Mouse (Mus musculus): ENCODE results near the gene Osbpl5. TPM values are rescaled to one million over a fixed set of nuclear protein-coding genes. Genes with fewer than 3 reads are reported as not detected.
"Not testable (repeated sequence)": the region's sequence is repeated elsewhere in the genome, so short reads cannot be mapped to it uniquely, and the experiment has no call there.

Gene Osbpl5
- polyA plus RNA-seq, 1 experiment from 2014 or later, result 11.9 TPM

GRCm38 (mm10) chr7:143649034-143649768 is 107.6 kb downstream of the Osbpl5 start, which contains the start of gene Tnfrsf22:
Tnfrsf22 (minus strand) TSS chr7:143649661.
- H3K27ac ChIP-seq (replicated peaks; ENCODE audit: low read depth, low read length), result no peak within 1 kb of the TSS
- no peaks in the 10 kb centered on the region for H3K27me3 ChIP-seq (ENCODE audit: control insufficient read depth, insufficient read depth, low read length)
- no peaks in the 10 kb centered on the region for H3K36me3 ChIP-seq (replicated peaks; ENCODE audit: control insufficient read depth, insufficient read depth, low read depth, low read length)
- no peaks in the 10 kb centered on the region for H3K4me1 ChIP-seq (ENCODE audit: control insufficient read depth, insufficient read depth, low read length)
- DNase-seq (ENCODE audit: low spot score) (peak; percentile 91), ATAC-seq (replicated peaks; ENCODE audit: insufficient number of reproducible peaks, low FRiP score, low TSS enrichment, low read depth) (peak; percentile 94)
- 3% methylated on average over 39 of the region's 39 CpGs for WGBS
- peak within 1 kb of the TSS; percentile 66 for H3K4me3 ChIP-seq (ENCODE audit: low read depth, low read length)
- peak within 1 kb of the TSS; percentile 88 for H3K4me2 ChIP-seq (ENCODE audit: low read depth, low read length)
- no peaks in the 10 kb centered on the region for H3K9me3 ChIP-seq (replicated peaks; ENCODE audit: control insufficient read depth, low read length)
- peak within 1 kb of the TSS; percentile 68 for H3K9ac ChIP-seq (replicated peaks; ENCODE audit: low read length)

GRCm38 (mm10) chr7:143643949-143644348 is 112.8 kb downstream of the Osbpl5 start:
- ATAC-seq (replicated peaks; ENCODE audit: insufficient number of reproducible peaks, low FRiP score, low TSS enrichment, low read depth), result not testable (repeated sequence)

More at GRCm38 (mm10) chr7:143643949-143644348, 112.8 kb downstream of the Osbpl5 start:
- not testable (repeated sequence) for H3K4me1 ChIP-seq (ENCODE audit: control insufficient read depth, insufficient read depth, low read length); H3K27ac ChIP-seq (replicated peaks; ENCODE audit: low read depth, low read length); H3K4me3 ChIP-seq (ENCODE audit: low read depth, low read length); H3K9ac ChIP-seq (replicated peaks; ENCODE audit: low read length); H3K27me3 ChIP-seq (ENCODE audit: control insufficient read depth, insufficient read depth, low read length); H3K9me3 ChIP-seq (replicated peaks; ENCODE audit: control insufficient read depth, low read length); H3K4me2 ChIP-seq (ENCODE audit: low read depth, low read length); DNase-seq (ENCODE audit: low spot score); H3K36me3 ChIP-seq (replicated peaks; ENCODE audit: control insufficient read depth, insufficient read depth, low read depth, low read length)
- whole genome bisulfite sequencing, result 88% methylated on average over 2 of the region's 2 CpGs

Small RNAs within 50 kb of the gene (microRNA-seq; reads per million reads assigned to microRNA genes)
- gene Gm22064 (ENCODE audit: borderline number of aligned reads), result not detected

Other genes starting within 250 kb of the Osbpl5 start
- 178 and 197 TPM in 2 replicates for gene Nap1l4, start 207.9 kb downstream of the Osbpl5 start, polyA plus RNA-seq (2014; fragmentation: Nextera tagmentation; extraction: Ambion mirVana)
- 55.9 and 56.7 TPM in 2 replicates for gene Cars, start 156.9 kb downstream of the Osbpl5 start, polyA plus RNA-seq (2014; fragmentation: Nextera tagmentation; extraction: Ambion mirVana)
- gene Tnfrsf26, start 128.3 kb downstream of the Osbpl5 start, polyA plus RNA-seq (2014; fragmentation: Nextera tagmentation; extraction: Ambion mirVana), result 0.07 and 0.08 TPM in 2 replicates
- 8.3 and 11.5 TPM in 2 replicates for gene Tnfrsf22, start 107.3 kb downstream of the Osbpl5 start, polyA plus RNA-seq (2014; fragmentation: Nextera tagmentation; extraction: Ambion mirVana)
- 0.43 and 0.59 TPM in 2 replicates for gene Tnfrsf23, start 71.1 kb downstream of the Osbpl5 start, polyA plus RNA-seq (2014; fragmentation: Nextera tagmentation; extraction: Ambion mirVana)
- not detected in 2 replicates for gene Mrgprg, start 10.0 kb upstream of the Osbpl5 start, polyA plus RNA-seq (2014; fragmentation: Nextera tagmentation; extraction: Ambion mirVana)
- gene Mrgpre, start 27.5 kb upstream of the Osbpl5 start, polyA plus RNA-seq (2014; fragmentation: Nextera tagmentation; extraction: Ambion mirVana), result 1.4 and 1.7 TPM in 2 replicates
- 7.3 and 7.5 TPM in 2 replicates for gene Nadsyn1, start 65.9 kb upstream of the Osbpl5 start, polyA plus RNA-seq (2014; fragmentation: Nextera tagmentation; extraction: Ambion mirVana)
- gene Dhcr7, start 66.2 kb upstream of the Osbpl5 start, polyA plus RNA-seq (2014; fragmentation: Nextera tagmentation; extraction: Ambion mirVana), result 56.4 and 66.4 TPM in 2 replicates
- not detected in 2 replicates for gene Gm498, start 109.9 kb upstream of the Osbpl5 start, polyA plus RNA-seq (2014; fragmentation: Nextera tagmentation; extraction: Ambion mirVana)
- gene Shank2, start 244.9 kb upstream of the Osbpl5 start, polyA plus RNA-seq (2014; fragmentation: Nextera tagmentation; extraction: Ambion mirVana), result 0.98 and 1.3 TPM in 2 replicates